Mouse (Mus musculus): Measurements from ENCODE around the gene Fhl2.

Gene Fhl2

DNA sequence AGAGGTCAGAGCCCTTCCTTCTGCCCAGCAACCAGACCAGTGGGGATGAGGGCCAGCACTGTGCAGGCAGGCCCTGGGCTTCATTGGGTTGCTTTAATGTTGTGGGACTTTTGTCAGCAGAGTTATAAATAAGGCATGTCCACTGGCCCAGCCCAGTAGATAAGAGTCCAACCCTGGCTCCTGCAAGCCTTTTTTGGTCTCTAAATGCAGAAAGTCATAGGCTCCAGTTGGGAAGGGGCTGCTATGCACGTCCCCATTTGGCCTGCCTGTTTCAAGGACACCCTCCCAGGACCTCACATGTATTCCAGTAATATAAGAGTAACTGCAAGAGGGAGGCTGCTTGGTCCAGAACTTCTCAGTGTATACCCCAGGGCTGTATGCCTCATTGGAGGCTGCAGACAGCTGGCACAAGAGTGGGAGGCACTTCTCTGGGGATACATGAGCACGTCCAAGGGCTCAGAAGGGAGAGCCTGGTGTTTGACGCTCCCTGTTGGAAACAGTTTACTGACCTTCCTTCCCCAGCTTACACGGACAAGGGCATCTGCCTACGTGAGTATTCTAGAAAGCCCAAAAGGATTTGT, at the start of gene Fhl2:
Gene Fhl2 (minus strand): TSS at position 324 of the 581 bp plus-strand sequence.
- no peak for DNase-seq (ENCODE audit: low spot score)

DNA sequence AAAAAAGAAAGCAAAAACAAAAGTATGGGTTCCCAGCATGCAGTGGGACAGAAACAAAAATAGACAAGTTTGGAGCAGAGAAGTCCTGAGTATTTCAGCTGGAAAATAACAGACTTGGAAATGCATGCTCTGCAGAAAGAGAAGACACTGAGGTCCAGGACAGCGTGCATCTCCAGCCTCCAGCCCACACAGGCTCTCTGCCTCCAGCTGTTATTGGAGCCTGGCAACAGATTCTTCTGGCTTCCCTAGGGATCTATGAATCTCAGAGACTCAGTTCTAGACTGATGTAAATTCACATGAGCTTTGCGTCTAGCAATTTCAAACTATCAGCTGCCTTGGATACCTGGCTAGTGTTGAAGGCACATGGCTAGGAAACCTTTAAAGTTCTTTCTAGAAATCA, 48.2 kb upstream of the Fhl2 start:
- DNase-seq (ENCODE audit: low spot score): peak; percentile 10

DNA sequence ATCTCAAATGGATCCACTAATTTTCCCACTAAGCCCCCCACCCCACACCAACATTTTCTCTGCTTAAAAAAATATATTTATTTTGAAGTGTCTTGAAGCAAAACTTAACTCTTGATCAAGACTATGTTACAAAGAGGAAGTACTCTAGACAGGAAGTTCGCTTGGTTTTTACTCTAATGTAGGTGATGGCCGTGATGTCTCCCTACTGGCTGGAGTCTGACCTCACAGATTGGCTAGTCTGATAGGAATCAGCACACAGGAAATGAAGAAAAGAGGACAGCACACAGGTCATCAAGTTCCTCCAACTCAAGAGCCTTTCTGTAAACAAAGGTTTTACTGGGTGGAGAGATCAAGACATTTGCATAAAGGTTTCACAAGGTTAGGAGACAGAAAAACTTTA, 44.4 kb upstream of the Fhl2 start:
- no peak for DNase-seq (ENCODE audit: low spot score)

DNA sequence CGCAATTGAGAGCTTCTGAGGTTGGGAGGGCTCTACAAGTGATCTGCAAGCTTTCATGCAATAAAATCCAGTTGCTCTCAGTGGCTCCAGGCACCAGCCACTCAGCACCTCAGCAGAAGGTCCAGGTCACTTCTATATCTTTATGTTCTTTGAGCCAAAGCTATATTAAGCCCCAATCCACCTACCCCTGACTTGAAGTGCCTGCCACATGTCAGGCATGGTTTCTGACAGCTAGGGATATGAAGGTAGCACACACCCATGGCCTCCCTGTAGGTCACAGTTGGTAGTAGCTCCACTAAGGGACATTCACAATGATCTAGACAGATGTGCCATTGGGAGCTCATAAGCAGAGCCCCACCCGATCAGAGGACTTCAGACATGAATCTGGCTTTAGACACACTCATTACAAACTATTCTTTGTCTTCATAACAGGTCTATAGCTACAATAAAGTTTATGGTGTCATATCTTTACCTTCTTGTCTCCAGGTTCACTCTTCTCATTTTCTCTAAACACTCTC, 43.1 kb upstream of the Fhl2 start:
- DNase-seq (ENCODE audit: low spot score): no peak

DNA sequence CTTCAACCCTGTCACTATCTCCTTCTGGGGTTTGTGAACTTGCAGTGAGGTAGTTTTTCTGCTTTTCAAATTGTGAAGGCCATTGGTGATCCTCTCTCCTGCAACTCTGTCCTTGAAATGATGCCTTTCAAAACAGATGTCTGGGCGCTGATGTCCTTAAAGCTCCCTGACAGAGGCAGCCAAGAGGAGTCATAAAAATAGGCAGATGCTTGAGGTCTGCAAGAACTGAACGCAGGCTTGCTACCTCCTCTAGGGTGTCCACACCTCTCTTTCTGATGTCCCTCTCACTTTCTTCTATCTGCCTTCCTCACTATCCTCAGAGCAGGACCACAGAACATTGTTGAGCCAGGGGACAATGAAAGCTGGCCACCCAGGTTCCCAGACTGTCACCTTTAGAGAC, 41.7 kb upstream of the Fhl2 start:
- DNase-seq (ENCODE audit: low spot score): no peak

DNA sequence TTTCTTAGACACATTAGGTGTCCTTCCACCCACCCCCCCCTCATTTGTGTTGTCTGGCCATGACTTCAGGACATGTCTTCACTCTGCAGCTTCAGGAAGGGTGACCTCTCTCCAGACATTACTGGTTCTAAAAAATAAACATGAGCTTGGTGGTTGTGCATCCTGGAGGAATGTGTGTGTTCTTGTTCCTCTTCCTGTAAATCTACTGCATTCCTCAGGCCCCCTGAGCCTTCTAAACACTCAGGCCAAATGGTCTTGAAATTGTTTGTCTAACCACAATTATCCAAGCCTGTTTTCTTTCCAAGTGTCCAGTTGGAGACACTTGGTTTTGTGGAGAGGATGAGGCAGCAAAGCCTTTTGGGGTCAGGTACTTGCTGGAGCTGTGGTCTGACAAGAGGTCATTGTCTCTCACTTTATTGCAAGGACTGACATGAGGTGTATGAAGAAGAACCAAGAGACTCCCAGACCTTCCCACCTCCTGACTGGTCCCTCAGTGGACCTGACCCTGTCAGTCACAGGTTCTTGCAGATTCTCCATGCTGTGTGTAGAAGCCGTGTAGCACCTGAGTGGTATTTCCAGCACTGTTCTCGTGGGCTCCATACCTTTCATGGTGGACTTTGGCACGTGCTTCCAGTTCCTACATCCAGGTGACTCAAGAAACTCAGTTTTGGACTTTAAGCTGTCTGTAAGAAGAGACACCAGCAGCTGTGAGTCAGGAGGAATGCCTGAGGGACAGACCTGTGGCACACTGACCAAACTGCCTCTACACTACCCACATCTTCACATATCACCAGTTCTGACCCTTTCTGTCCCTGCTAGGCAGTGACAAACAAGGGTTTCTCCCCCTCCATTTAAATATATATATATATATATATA, 40.8 kb upstream of the Fhl2 start:
- DNase-seq (ENCODE audit: low spot score): no peak

DNA sequence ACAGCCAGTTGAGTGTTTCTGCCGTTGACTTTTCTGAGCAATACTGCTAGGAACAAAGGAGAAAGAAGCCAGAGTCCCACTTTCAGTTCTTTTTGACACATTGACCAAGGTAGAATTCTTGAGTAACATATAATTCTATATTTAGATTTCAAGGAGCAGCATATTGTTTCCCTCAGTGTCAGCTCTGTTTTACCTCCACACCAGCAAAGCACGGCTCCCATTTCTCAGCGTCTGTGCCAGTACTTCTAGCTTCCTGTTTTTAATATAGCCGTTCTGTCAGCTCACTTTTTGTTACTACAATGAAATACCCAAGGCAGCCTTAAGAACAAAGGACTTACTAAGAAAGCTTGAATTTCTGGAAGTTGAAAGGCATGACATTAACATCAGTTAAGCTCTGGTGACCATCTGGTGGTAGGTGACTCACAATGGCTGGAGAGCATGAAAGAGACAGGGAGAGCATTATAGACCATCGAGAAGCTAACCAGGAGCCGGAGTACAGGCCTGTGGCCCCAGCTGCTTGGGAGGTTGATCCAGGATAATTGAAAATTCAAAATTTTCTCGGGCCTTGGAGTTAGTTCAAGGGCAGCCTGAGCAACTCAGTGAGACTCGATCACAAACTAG, 28.9 kb upstream of the Fhl2 start:
- DNase-seq (ENCODE audit: low spot score): no peak

DNA sequence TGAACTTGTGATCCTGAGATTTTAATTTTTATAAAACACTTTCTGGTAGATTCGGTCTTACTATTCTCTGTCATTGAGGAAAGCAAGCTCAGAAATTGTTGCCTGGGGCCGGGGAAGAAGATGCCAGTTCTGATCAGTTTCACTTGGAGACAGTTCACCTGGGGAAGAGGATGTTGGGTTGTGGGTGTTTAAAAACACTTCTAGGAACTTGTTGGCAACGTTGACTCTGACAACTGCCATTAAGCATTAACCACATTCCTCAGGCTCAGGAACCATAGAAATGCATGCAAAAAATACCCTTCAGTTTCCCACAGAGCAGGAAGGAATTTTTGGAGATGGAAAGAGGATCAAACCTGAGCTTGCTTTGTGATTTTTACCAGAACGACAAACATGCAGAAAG, 28.2 kb upstream of the Fhl2 start:
- DNase-seq (ENCODE audit: low spot score): no peak

DNA sequence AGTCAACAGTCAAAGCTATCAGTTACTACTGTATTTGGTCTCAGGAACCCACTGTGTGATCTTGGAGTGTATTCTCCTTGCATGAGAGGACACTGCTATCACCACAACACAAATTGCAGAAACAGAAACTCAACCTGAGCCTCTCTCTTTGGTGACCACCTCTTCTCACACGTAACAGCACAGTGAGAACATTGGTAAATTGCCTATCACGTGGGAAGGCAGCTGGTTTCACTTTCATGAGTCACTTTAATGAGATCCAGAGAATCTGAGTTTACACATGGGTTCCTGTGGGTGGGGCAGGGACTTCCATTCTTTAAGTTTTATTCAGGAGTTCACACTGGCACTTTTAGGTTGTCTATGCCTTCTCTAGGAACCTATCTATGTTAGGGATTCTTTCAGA, 27.4 kb upstream of the Fhl2 start:
- no peak for DNase-seq (ENCODE audit: low spot score)

DNA sequence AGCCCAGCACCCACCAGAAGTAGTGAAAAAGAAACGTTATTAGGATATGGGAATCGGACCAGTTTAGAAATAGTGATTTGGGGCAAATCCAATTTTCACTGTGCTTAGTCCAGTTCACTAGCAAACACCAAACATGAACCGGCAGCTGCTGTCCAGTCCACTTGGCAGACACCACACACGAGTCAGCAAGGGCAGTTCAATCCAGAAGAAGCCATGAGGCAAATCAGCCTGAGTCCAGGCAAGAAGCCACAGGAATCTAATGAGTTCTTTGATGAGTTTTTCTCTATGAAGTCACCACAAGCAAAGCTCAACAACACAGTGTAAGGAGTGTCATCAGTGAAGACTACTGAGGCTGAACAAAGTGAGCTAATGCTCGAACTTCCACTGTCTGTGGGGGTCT, 26.3 kb upstream of the Fhl2 start:
- DNase-seq (ENCODE audit: low spot score): no peak

DNA sequence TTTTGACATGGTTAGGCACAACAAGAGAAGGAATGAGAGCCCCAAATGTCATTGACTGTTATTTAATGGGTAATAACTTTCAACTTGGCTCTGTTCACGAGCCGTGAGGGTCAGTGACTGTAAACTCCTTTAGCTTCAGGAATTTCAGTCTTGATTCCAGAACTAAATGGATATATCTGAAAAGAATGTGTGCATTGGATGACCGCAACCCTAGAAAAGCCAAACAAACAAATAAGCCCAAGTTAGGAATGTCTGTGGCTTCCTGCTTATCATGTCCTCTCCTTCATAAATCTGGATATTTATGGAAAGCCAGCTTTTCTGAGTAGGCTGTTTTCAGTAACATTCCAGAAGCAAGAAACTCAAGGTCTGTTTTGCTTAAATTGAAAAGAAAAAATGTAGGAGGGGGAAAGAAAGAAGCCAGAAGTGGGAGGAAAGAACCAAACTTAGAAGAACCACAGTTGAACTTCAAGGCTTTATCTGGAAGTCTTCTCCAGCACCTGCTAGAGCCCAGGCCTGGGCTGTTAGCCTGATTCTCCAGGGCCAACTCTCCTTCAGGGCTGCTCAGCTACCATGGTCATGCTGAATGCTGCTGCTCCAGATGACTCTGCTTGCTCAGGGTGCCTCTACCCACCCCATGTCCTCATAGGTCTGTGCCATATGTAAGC, 21.4 kb upstream of the Fhl2 start:
- DNase-seq (ENCODE audit: low spot score): no peak

DNA sequence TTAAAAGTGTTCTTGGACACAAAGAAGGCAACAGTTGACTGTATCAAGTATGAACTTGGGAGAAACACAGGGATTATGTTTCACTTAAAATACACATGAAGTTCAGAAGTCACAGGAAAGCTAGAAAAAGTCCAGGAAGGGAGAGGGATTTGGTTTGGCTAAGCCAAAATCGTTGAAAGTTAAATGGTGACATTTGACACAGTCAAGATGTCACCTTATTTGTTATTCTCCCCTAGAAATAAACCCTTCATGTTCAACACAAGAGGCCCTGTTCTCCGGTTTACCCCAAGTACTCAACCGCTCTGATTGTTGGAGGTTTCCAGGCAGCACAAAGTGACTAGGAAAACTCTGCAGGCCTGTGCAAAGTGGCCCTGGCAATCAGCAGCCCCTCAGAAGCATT, 18.8 kb upstream of the Fhl2 start:
- no peak for DNase-seq (ENCODE audit: low spot score)

DNA sequence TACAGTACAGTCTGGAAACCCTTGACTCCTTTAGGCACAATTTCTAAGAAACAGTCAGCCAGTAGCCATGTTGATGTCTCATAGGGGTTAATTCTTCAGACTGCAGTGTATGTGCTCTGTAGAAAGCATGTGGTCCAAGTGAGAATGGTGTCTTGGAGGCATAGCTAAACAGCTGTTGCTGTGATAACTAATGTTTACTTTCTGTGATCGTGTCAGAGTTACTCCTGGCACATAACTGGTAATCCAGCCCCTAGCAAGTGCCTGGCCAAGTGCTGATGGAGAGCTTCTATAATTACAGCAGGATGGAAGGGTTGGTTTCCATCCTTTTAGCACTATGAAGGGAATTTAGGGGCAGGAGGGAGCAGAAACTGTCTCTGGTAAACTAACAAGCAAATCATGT, 14.5 kb upstream of the Fhl2 start:
- no peak for DNase-seq (ENCODE audit: low spot score)

DNA sequence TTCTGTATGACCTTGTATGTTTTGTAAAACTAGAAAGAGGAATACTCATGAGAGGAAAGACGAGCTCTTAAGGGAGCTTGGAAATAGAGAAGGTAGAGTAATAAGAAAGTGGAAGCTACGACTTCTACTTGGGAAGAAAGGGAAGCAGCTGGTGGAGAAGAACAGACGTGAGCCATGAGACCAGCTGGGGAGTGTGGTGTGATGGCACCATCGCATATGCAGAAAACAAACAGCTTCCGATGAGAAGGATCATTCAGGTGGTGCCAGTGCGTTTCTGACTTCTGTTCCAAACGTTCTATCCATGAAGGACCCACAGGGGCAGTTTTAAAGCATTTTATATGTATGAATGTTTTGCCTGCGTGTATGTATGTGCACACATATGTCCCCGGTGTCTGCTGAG, 13.5 kb upstream of the Fhl2 start:
- DNase-seq (ENCODE audit: low spot score): no peak

DNA sequence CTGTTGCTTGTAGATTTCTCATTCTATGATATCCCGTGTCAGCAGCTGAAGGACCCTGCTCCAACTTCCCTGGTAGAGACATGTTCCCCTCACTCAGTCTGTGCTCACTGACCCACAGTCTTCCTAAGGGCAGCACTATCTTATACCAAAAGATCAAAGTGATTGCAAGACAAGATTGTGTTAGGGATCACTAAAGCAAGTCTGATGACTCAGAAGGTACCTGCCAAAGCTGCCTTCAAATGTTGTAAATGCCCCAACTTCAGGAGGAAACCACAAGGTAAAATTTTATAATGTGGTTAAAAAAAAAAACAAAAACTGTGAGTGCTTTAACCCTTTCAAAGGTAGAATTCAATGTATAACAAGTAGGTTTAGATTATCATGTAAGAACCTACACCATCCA, 10.4 kb upstream of the Fhl2 start:
- DNase-seq (ENCODE audit: low spot score): no peak

DNA sequence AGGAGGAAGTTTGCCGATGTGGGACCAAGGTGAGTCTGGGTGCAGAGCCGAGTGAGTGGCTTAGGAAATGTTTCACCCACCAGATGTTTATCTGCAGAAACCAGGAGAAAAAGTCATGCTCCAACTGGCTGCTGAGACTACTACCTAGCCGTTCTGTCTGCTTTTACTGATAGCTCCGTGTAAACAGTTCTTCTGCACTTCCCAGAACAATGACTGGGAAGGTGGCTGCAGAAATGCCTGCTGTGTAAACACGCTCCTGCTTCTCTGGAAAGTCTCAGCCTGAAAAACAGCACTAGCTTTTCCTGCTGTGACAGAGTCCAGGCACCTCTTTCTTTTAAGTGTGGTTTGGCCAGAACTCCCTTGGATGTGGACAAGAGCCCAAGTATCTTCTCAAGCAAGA, 6.5 kb upstream of the Fhl2 start:
- DNase-seq (ENCODE audit: low spot score): no peak

DNA sequence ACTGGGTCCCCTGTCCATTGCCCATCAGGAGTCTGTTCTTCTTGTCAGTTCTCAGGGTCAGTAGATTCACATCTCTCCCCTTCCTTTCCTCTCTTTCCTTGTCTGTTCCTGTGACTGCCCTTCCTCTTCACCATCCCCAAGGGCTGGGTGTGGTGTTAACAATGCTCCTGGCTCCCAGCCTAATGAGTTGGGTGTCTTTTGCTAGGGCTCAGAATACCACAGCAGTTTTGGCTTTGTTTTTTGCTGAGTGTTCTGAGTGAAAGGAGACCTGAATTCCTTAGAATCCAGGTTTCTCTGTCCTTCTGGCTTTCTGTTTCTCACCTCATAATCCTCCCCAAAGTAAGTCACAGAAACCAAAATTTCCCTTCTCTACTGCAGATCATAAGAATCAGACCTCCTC, 5.4 kb upstream of the Fhl2 start:
- no peak for DNase-seq (ENCODE audit: low spot score)

DNA sequence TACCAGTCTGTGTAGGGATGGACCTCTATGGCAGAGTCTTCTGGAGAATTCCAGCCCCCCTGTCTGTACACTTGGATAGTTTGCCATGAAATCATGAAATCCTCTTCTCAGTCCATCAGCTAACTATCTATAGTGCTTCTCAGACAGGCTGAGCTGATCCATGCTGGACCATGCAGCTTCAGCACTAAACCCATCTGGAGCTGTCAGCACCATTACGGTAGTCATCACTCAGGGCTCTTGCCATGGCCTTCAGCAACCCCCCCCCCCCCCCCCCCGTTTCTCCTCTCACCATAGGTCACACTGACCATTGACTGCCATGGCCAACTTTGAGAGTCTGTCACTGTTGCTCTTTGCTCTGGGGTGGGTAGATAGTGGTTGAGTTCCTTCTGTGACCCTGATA, 5.0 kb upstream of the Fhl2 start:
- DNase-seq (ENCODE audit: low spot score): no peak

DNA sequence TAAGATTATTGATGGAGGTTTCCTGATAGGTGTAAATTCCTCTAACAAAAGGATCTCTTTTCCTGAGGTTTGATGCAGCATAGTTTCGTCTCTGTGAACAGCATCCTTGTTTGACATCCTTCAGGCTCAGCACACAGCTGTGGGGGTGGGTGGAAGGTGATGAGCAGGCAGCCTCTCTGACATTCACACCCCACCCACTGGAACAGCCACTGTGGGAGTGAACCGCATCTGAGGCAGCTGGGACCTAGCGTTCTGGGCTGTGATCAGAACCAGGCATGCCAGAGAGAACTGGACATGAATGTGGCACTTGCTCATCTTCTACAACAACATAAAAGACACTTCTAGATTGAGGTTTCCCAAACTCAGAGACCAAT, 3.1 kb upstream of the Fhl2 start:
- DNase-seq (ENCODE audit: low spot score): no peak

DNA sequence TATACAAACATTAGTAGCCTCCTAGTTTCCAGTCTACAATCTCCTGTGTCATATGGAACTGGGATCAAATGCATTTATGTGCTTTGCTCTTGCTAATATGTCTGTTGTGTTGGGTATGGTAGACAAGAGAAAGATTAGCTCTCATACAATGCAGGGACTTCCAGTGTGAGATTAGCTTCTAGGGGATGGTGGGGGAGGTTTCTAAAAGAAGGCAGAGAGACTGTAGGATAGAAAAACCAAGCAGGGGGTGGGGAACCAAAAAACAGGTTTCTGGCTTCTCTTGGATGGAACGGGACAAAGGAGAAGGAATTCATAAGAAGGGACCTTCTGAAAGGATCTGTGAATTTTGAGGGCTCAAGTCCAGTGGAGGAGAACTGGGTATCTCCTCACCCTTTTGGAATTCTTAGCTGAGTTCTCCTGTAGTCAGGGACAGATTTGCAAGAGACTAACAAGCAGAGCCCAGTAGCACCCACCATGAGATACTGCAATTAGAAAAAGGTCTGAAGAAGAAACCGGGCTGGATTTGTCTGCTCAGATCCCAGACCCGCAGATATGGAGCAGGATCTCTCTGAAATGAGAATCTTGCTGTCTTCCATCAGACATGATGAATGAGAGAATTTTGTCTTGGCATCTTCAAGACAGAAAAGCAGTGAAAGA, 2.6 kb upstream of the Fhl2 start:
- no peak for DNase-seq (ENCODE audit: low spot score)

DNA sequence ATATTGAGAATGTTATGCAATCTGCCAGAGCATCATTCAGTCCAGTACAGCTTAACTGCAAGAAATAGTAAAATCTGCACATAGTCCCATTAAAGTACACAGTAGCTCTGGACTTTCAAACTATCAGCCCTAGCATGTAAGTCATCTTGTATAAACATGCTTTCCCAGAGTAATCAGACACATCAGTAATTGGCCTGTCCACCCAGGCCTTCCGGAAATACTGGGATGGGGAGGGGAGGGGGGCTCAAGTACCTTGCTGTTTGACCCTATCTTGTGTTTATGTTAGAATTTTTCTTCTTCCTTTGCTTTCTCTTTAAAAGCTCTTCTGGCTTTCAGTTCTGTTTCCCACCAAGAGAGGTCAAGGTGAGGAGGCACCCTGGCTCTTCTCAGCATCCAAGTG, 725 bp downstream of the Fhl2 start:
- no peak for DNase-seq (ENCODE audit: low spot score)

DNA sequence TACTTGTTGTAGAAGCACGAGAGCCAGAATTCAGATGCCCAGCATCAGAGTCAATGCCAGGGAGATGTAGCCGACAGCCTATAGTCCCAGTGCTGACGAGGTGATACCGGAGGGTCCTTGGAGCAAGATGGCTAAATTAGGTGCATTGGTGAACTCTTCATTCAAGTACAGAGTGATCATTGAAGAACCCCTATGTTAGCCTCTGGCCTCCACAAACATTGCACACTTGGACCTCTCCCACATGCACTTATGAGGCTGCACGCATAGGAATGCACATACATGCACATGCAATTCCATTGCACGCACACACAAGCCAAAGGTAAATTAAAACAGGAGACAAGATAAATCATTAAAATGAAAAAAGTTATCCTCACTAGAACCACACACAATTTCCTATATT, 3.4 kb downstream of the Fhl2 start:
- DNase-seq (ENCODE audit: low spot score): no peak
